Mouse (Mus musculus): ENCODE results near the gene Arfgef3.

The Arfgef3 gene

DNA sequence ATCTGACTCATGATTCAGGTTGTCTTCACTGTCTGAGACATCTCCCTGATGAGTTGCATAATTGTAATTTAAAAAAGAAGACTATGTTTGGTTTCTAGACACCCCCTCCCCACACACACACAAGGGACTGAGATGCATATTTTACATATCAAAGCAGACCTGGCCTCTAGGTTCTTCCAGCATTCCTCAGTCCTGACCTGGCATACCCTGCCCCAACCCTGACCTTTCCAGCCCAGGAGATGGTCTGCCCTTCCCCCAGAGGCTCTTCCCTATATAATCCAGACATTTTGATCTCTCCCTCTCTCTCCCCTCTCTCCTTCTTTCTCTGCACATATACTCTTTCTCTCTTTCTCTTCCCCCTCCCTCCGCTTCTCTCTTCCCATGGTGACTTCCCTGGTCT lies 99.4 kb downstream of the Arfgef3 start:
- no peak for TF ChIP-seq GATA4 (IDR thresholded peaks at IDR 0.05; ENCODE audit: insufficient replicate concordance, low read length)

DNA sequence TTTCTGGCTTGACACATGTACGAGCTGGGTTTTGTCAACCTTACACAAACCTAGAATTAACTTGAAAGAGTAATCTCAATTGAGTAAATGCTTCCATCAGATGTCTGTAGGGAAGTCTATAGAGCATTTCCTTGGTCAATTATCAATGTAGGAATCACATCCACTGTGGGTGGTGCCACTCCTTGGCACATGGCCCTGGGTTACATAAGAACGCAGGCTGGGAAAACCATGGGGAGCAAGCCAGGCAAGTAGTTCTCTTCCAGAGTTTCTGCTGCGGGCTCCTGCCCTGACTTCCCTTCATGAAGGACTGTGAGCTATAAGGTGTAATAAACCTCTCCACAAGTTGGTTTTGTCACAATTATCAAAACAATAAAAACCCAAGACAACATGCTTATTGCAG lies 100.2 kb downstream of the Arfgef3 start:
- no peak for TF ChIP-seq GATA4 (IDR thresholded peaks at IDR 0.05; ENCODE audit: insufficient replicate concordance, low read length)

DNA sequence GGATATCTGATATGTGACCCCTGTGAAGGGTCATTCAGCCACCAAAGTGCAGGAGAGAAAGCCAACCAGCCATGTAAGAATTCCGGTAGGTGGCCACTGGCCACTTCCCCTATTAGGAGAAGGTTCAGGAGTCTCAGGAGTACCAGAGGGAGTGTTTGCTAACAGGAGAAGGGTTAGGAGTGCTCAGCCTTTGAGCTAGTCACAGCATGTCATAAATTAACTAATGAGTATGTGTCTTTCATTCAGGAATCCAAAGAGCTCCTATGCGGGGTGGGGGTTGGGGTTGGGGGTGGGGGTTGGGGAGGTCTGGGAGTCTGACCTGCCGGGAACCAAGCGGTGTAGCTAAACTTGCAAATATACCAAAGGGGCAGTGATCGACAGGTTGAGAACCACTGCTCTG lies 100.9 kb downstream of the Arfgef3 start:
- no peak for TF ChIP-seq GATA4 (IDR thresholded peaks at IDR 0.05; ENCODE audit: insufficient replicate concordance, low read length)

DNA sequence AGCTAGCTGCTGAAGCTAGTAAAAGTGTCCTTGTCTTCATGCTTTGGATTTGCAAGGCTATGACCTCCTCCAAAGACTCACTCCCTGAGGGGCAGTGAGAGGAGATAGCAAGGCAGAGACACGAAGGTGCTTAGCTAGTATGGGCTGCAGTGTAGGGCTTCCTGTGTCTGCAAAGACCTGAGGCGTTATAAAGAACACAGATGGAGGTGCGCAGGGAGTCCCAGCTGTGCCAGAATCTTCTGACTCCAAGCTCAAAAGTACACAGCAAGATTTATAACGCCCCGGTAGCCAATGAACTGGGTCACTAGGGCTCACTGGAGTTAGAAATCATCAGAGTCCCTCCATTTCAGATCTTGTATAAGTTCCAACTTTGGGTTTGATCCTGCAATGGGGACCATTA lies 103.2 kb downstream of the Arfgef3 start:
- no peak for TF ChIP-seq GATA4 (IDR thresholded peaks at IDR 0.05; ENCODE audit: insufficient replicate concordance, low read length)

DNA sequence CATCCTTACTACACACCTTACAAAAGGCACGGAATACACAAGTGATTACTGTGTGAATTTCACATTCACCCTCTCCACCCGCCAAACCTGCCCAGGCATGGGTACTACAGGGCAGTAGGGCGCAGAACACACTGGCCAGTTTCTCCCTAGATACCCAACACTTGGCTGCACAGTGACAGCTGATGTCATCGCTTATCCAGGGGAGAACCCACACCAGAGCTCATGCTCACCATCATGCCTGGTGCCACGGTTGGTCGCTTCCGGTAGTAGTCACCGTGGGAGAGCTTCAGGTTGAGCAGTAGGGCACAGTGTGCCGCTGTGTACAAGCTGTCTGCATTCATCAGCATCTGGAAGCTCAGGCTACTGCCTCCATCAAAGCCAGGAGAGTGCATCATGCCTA lies 108.3 kb downstream of the Arfgef3 start:
- no peak for TF ChIP-seq GATA4 (IDR thresholded peaks at IDR 0.05; ENCODE audit: insufficient replicate concordance, low read length)

DNA sequence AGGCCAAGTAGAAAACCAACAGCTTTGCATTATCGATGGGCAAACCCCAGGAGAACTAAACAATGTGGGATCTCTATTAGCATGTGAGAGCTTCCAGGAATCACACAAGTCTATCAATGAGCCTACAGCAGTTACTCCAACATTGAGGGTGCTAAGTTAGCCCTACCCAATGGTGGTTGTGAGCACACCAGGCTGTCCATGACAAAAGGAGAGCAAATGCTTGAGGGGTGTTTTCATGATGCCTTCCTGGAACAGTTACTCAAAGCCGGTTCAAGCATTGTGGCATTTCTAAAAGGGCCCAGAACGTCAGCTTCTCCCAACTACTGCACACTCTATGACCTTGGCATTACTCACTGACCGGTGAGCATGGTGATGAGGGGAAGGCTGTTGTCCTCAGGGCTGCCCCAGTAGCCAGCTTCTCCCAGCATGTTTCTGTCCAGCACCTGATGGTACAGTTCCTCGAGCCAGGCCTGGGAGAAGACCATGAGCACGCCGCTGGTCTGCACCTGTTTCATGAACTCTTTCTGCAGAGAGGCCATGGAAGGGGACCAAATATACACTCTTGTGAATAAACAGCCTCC lies 109.3 kb downstream of the Arfgef3 start:
- TF ChIP-seq GATA4 (IDR thresholded peaks at IDR 0.05; ENCODE audit: insufficient replicate concordance, low read length): no peak

DNA sequence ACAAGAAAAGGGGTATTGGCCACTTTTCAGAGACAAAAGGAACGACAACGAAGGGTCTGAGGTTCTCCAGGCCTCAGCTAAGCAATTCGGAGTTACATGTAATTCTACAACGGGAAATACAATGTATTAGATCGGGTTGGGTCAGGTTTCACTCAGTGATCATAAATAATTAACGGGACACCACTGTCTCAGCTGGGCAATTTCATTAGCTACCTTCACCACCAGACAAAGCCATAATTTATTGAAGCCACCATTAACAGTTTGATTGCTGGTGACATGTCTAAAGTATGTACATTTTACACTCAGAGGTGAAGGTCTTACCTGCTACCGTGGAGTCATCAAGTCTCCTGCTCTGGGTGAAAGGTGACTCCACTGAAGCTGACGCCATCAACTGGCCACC lies 113.3 kb downstream of the Arfgef3 start:
- no peak for TF ChIP-seq GATA4 (IDR thresholded peaks at IDR 0.05; ENCODE audit: insufficient replicate concordance, low read length)

DNA sequence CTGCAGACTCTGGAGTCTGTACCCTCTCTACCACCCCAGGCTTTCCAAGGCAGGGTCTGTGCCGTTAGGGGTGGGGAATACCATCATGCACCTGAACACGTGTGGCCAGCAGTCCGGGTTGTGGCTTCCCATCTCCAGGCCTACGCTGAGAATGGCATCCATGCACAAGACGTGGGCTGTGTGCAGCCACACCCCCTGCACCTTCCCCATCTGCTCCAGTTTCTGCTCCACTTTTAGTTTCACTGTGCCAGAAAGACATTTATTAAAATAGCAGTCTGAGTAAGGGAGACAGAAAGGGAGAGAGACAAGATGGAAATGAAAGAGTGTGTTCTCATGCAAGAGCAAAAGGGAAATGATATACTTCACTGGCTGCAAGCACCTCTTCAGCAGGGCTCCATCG lies 116.2 kb downstream of the Arfgef3 start:
- no peak for TF ChIP-seq GATA4 (IDR thresholded peaks at IDR 0.05; ENCODE audit: insufficient replicate concordance, low read length)

DNA sequence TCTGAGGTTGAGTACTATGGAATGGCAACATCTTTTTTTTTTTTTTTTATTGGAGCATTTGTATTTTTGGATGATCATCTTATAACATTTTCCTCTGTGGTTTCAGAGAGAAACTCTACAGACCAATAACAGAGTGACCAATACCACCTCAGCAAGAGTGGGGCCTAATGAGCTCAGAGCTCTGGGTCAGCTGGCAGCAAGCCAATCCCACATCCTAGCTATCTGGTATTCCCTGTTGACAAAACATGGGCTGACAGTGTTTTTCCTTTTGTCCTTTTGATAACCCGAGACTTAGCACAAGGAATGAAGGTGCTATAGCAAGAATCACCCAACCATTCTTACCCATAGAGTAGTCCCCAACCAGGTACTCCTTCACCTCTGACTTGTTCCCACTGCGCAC lies 131.0 kb downstream of the Arfgef3 start:
- TF ChIP-seq GATA4 (IDR thresholded peaks at IDR 0.05; ENCODE audit: insufficient replicate concordance, low read length): no peak

DNA sequence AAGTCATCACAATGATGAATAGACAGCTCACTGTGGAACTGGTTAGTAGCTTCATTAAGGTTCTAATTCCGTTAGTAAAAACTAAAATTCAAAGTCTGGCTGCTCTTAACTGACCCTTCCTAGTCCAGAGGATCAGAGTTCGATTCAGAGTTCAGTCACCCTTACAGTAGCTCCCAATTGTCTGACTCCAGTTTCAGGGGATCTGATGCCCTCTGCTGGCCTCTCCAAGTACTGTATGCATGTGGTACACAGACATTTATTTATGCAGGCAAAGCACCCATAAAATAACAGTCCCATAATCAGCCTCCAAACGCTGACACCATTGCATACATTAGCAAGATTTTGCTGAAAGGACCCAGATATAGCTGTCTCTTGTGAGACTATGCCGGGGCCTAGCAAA lies 141.7 kb downstream of the Arfgef3 start:
- no peak for TF ChIP-seq GATA4 (IDR thresholded peaks at IDR 0.05; ENCODE audit: insufficient replicate concordance, low read length)

DNA sequence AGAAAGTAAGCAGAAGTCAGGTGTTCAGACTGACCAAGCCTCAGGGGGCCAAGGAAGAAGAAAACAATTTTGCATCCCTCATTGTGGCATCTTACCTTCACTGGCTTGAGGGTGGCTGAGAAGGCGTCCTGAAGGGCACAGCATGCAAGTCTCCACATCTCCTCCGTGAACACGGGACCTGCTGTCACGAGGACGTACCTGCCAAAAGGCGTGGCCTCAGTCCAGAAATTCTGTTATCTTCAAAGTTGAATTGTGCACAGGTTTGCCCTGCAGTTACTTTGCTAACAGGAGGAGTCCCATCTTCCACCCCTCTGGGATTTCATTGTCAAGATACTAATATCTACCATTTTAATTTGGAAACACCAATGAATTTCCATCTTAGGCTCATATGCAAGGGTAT lies 146.1 kb downstream of the Arfgef3 start:
- no peak for TF ChIP-seq GATA4 (IDR thresholded peaks at IDR 0.05; ENCODE audit: insufficient replicate concordance, low read length)

DNA sequence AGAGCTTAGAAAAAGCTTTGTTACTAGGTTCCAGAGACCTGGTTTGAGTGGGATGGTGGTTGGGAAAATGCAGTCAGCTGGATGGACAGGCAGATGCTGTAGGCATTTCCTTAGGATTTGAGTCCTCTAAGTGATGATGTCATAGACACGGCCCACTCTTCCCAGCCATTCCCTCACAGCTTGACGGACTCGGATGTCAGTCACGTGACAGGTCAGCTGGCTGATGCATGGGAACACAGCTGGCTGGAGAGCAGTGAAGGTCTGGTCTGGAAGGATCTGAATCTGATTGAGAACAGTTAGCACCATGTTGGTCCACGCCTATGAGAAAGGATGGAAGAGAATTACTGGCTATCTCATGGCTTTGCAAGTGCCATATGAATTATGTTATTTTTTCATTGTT lies 154.3 kb downstream of the Arfgef3 start:
- no peak for TF ChIP-seq GATA4 (IDR thresholded peaks at IDR 0.05; ENCODE audit: insufficient replicate concordance, low read length)

DNA sequence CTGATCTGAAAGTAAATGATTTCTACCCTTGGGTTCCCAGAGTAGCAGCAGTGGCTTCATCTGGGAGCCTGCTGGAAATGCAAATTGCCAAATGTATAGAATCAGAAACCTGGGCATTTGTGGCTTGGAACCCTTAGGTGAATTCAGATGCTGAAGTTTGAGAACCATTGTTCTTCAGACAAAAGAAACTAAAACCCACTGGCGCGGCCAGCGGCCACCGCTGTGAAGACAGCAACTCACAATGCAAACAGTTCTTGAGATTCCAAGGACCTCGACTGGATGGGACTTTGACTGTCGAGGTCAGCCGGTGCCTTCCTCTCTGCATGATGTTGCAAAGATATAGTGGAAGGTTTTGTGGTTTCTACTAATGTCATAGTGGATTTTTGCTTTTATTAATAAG lies 159.6 kb downstream of the Arfgef3 start:
- TF ChIP-seq GATA4 (IDR thresholded peaks at IDR 0.05; ENCODE audit: insufficient replicate concordance, low read length): no peak

DNA sequence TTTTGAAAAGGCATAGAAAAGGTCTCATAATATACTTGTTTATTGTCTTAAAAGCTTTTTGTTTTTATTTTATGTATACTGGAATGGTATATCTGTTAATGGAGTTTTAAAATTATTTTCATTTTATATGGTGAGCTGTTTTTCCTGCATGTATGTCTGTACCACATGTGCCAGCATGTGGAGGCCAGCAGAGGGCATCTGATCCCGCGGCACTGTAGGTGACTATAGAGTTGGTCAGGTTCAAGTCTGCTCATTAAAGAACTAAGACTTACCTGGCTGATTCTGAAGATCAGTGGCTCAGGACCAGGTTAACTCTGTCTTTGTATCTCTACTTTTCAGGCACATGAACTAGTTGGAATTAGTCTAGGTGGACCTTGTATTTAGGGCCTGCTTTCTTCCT lies 171.2 kb downstream of the Arfgef3 start:
- no peak for TF ChIP-seq GATA4 (IDR thresholded peaks at IDR 0.05; ENCODE audit: insufficient replicate concordance, low read length)

DNA sequence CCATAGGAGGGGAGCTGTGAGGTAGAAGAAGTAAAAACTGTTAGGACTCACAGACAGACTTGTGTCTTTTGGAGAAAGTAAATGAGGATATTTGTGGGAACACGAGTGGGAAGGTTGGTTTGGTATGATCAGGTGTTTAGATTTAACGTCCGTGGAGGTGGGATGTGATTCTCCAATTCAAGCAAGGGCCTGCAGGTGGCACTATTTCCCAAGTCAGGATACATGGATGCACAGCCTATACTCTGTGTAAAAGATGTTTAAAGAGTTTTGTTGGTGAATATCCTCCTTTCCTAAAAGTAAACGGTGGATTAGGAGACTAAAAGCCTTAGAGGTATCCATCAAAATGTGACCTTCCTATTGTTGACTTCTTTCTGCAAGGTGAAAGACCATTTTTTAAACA lies 180.8 kb downstream of the Arfgef3 start:
- TF ChIP-seq GATA4 (IDR thresholded peaks at IDR 0.05; ENCODE audit: insufficient replicate concordance, low read length): no peak

DNA sequence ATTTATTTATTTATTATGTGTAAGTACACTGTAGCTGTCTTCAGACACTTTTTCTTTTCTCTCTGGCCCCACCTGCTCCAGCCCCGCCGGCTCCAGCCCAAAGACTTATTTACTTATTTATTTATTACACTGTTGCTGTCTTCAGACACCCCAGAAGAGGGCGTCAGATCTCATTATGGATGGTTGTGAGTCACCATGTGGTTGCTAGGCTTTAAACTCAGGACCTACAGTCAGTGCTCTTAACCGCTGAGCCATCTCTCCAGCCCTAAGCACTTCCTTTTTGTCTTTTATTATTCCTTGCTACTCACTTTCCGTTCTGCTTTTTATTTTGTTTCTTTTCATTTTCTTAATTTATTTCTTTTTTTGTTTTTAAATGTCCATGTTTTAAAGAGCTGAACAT lies 182.3 kb downstream of the Arfgef3 start:
- TF ChIP-seq GATA4 (IDR thresholded peaks at IDR 0.05; ENCODE audit: insufficient replicate concordance, low read length): no peak

DNA sequence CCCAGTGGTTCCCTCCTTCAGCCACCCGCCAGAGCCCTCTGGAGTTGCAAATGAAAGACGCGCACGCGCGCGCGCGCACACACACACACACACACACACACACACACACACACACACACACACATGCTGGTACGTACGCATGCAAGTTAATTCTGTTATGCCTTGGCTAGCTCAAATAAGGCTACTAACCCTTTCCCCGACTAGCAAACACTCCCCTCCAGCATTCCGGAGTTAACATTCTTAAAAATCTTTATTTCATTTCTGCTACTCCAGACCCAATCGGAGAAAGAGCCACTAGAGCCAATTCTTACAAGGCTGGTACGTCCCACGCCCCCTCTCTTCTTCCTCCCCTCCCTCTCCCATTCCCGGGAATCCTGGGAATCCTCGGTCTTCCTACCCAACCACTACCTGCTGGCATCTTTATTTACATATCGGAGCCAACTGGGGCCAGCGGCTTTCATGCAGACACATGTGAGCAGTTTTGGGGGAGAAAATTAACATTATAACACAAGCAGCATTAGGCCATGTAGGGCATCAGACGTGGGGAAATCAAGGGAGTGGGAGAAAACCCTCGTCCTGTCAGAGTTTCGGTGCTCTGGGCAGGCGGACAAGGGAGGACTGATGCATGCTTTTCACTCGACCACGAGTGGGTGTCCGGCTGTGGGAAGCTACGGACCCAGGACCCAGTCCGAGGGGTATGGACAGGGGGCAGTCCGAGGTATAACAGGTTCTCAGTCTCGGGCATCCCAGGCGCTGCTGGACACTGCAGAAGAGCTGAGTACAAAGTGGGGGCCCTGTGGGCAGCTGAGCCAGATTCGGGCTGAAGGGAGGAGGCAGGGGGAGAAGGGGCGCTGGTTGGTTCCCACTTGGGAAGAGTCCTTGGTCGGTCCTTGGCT lies 194.2 kb downstream of the Arfgef3 start:
- TF ChIP-seq GATA4 (IDR thresholded peaks at IDR 0.05; ENCODE audit: insufficient replicate concordance, low read length): no peak

Data from liver, adult (tissue).